Mouse (Mus musculus) kidney, embryonic 15.5 days (tissue): ENCODE results near the gene Tmem229b. TPM values are rescaled to one million over a fixed set of nuclear protein-coding genes. Genes with fewer than 3 reads are reported as not detected.

Experiments
- ATAC-seq: fragments of 200-750 bp; cut with Nextera tagmentation; replicated peaks from 2 replicates; pipeline ENCODE4 v1.8.0; 2017; ENCODE audit warnings: moderate TSS enrichment; ENCODE audit not compliant: low FRiP score
- H3K27ac ChIP-seq: fragments of 300-500 bp; sonication (generic); 2 replicates; pipeline ENCODE4 v1.5.1; 2015; ENCODE audit warnings: mild to moderate bottlenecking, inconsistent platforms
- H3K27me3 ChIP-seq: fragments of 300-500 bp; sonication (generic); 2 replicates; pipeline ENCODE4 v1.6.1; 2015; ENCODE audit warnings: inconsistent platforms
- H3K36me3 ChIP-seq: fragments of 300-500 bp; sonication (generic); 2 replicates; pipeline ENCODE4 v1.6.1; 2015; ENCODE audit warnings: inconsistent platforms
- H3K4me1 ChIP-seq: fragments of 300-500 bp; sonication (generic); 2 replicates; pipeline ENCODE4 v1.6.1; 2015; ENCODE audit warnings: inconsistent platforms
- H3K4me2 ChIP-seq: fragments of 300-500 bp; sonication (generic); 2 replicates; pipeline ENCODE4 v1.6.1; 2015; ENCODE audit warnings: moderate library complexity, mild to moderate bottlenecking, inconsistent platforms
- H3K4me3 ChIP-seq: fragments of 300-500 bp; sonication (generic); replicated peaks from 2 replicates; pipeline ENCODE4 v1.5.1; 2015; ENCODE audit warnings: mild to moderate bottlenecking, inconsistent platforms
- H3K9ac ChIP-seq: fragments of 300-500 bp; sonication (generic); 2 replicates; pipeline ENCODE4 v1.6.1; 2015; ENCODE audit warnings: mild to moderate bottlenecking, inconsistent platforms
- H3K9me3 ChIP-seq: fragments of 300-500 bp; sonication (generic); replicated peaks from 2 replicates; pipeline ENCODE4 v1.6.1; 2016; ENCODE audit warnings: inconsistent platforms
- WGBS: fragments of 180-500 bp; shearing (Covaris S2); methylation state at CpG from one replicate; pipeline ENCODE4 v1.1.7; 2015; ENCODE audit warnings: mixed read lengths; 5-methylcytosine and 5-hydroxymethylcytosine counted together
- polyA plus RNA-seq: library from polyadenylated mRNA; unstranded; fragments of >200 nt; fragmentation: Nextera tagmentation; extraction: Ambion mirVana; gene quantifications from 2 replicates; pipeline ENCODE4 v1.2.1, GENCODE M21; 2015

Tmem229b gene
- polyA plus RNA-seq, 1 experiment from 2014 or later: 4.5 TPM

DNA sequence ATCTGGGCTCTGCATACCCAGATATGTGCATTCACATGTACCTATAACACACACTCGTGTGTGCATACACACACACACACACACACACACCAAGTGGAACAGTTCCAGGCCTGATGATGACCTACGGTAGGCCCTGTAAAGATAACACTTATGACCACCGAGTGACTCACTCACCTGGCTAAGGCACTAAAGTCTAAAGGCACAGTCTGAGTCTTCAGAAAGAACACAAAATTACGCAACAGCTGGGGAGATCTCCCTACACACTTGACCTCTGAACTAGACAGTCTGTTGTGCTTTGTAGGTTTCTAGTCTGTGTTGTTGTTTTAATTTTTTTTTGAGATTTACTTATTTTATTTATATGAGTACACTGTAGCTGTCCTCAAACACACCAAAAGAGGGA lies 93.0 kb downstream of the Tmem229b start:
- no peak for ATAC-seq
- Histone ChIP-seq H3K9ac (no peak overlapping the region), H3K36me3 (no peaks in the 10 kb centered on the region), H3K4me3 (no peak overlapping the region), H3K4me2 (no peak overlapping the region), H3K27ac (no peak overlapping the region), H3K9me3 (no peaks in the 10 kb centered on the region; the same call in 1 of the 2 replicates), H3K27me3 (peaks cover 47% of the 10 kb centered on the region), H3K4me1 (peaks cover 23% of the 10 kb centered on the region)
- 82% methylated on average over 4 of the region's 4 CpGs for WGBS

Other genes with a start within 250 kb of the Tmem229b start
- gene Atp6v1d, start 146.0 kb downstream of the Tmem229b start, polyA plus RNA-seq: 58.9 and 61.1 TPM in 2 replicates
- 208 and 223 TPM in 2 replicates for gene Eif2s1, start 145.8 kb downstream of the Tmem229b start, polyA plus RNA-seq
- 4.4 and 4.6 TPM in 2 replicates for gene Plek2, start 100.7 kb downstream of the Tmem229b start, polyA plus RNA-seq
- 6.3 and 7.0 TPM in 2 replicates for gene Plekhh1, start 21.5 kb upstream of the Tmem229b start, polyA plus RNA-seq
- gene Pigh, start 82.0 kb upstream of the Tmem229b start, polyA plus RNA-seq: 31.7 and 36.2 TPM in 2 replicates
- gene Arg2, start 123.2 kb upstream of the Tmem229b start, polyA plus RNA-seq: 13.2 and 14.6 TPM in 2 replicates
- 97.7 and 101 TPM in 2 replicates for gene Vti1b, start 165.0 kb upstream of the Tmem229b start, polyA plus RNA-seq
- 25.9 and 26.8 TPM in 2 replicates for gene Rdh11, start 184.7 kb upstream of the Tmem229b start, polyA plus RNA-seq
- gene Rdh12, start 201.3 kb upstream of the Tmem229b start, polyA plus RNA-seq: 2.4 and 3.1 TPM in 2 replicates